Mouse (Mus musculus) cerebellum, adult 2 months (tissue): Measurements from ENCODE around the gene Grik1.

Source experiments
- CTCF ChIP-seq: fragments of 200-500 bp; IDR thresholded peaks from 2 replicates; pipeline ENCODE4 v1.5.1; 2011; ENCODE audit warnings: low read depth, mild to moderate bottlenecking, control low read depth, low read length, moderate library complexity, borderline replicate concordance; ENCODE audit not compliant: insufficient read depth
- POLR2A ChIP-seq: fragments of 200-500 bp; IDR thresholded peaks from 2 replicates; pipeline ENCODE4 v1.6.1; 2011; ENCODE audit warnings: low read length, control low read depth, borderline replicate concordance; ENCODE audit not compliant: insufficient read depth

DNA sequence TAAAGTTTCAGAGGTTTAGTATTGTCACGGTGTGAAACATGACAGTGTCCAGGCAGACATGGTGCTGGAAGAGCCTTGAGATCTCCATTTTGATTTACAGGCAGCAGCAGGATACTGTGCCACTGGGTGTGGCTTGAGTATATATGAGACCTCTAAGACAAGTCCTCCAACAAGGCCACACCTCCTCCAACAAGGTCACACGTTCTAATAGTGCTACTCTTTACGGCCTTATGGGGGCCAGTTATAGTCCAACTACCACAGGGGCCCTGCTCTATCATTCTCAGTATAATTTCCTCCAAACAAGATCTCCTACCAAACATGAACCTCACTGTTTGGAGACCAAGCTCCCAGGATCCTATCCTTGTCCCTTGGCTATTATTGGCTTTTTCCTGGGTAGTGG lies 441.3 kb downstream of the Grik1 start:
- TF ChIP-seq CTCF (no peak), POLR2A (no peak)
